Mouse (Mus musculus): ENCODE results near the gene Lpcat1.

GRCm38 (mm10) chr13:73536403-73536821 lies 69.4 kb downstream of the Lpcat1 start, which contains the start of gene Slc6a3:
- no peak for TF ChIP-seq CTCF (IDR thresholded peaks at IDR 0.05; ENCODE audit: borderline replicate concordance, insufficient read depth, low read depth, low read length)
- no peak for TF ChIP-seq POLR2A (IDR thresholded peaks at IDR 0.05; ENCODE audit: borderline replicate concordance, insufficient read depth, low read length)

Measured in cerebellum, adult 2 months (tissue).